Mouse (Mus musculus) frontal cortex, postnatal 25 days (tissue): ENCODE data around the gene Lamtor5.

Experiments
- DNase-seq, 2 experiments: peaks; one replicate each; pipeline ENCODE4 v3.0.0; 2022; ENCODE audit warnings: low spot score in 2 of 2

The Lamtor5 gene

DNA sequence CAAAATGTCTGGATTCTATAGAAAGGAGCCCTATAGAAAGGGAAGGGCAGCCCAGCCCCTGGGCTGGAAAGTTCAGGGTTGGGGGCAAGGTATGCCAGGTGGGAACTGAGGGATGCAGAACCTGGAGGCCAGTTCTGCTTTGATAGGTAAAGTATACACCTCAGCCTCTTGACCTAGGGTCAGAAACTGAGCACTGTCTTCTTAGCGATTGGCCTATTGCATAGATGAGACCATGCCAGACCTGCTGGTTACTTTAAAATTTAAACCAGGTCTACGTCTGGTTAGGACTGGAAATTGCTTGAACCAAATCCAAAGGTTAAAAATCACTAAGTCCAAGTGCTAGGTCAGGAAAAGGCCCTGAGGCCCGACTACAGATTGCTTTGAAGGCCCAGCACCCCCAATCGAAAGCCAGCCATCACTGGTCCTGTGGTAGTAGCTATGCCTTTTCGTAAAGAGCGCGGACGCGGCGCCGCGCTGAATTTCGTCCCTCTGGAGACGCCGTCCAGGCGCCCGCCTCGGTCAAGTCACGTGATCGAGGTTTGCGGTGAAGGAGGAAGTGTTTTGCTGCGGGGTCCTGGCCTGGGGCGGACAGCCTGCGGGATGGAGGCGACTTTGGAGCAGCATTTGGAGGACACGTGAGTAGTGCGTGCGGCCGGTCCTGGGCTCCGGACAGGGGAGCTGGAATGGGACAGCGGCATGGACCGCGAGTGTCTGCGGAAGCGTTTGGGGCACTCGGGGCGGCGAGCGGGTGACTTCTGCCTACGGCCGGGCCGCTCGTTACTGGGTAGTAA is at the start of gene Lamtor5:
Lamtor5 (plus strand) TSS at position 380 of the 791 bp plus-strand sequence.
- peak; percentile 87 to 90 for DNase-seq

DNA sequence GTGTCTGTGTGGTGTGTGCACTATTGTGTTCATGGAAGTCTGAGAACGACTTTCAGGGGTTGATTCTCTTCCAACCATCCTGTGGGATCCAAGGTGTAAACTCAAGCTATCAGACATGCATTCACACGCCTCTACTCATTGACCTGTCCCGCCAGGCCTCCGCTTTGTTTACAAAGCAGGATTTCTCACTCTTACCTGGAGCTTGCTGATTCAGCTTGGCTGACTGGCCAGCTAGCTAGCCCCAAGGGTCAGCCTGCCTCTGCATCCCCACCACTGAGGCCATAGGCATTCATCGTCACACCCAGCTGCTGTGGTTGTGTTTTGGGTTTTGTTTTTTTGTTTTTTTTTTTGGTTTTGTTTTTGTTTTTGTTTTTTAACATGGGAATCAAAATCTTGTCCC is 49.4 kb upstream of the Lamtor5 start:
- no peak for DNase-seq

DNA sequence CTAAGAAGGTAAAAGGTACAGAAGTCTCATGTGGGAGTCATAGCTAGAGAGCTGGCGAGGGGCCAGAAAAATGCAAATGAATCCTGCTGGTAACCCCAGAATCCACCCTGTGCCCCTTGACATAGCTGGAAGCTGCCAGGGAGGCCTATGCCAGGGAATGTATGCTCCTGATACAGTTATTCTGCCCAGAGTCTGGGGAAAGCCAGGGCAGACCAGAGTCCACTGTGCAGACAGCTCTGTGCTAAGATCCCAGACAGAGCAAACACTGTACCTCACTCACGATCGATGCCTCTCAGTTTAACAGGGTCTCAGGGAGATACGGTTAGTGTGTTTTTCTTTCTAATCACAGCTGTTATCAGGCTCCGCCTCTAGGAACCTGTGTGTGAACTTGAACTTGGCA is 48.8 kb upstream of the Lamtor5 start:
- no peak for DNase-seq

DNA sequence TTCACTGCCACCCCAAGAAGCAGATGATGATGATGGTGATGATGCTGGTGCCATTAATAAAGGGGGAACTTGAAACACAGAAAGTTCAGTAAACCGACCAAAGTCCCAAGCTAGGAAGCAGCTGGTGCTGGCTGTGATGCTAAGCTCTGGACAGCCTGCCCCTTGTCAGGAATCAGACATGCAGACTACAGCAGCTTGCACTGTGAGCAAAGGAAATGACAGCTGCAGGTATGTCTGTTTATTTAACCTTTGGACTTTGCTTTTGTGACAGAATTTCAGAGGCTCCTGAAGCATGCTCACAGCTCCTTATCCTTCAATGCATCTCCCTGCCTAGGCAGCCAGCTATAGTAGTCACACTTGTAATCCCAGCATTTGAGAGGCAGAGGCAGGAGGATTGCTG is 48.1 kb upstream of the Lamtor5 start, which contains the start of gene A630076J17Rik:
A630076J17Rik (plus strand) TSS at position 88 of the 400 bp plus-strand sequence.
- DNase-seq, result no peak

GRCm38 (mm10) chr3:107231202-107231601 is 47.5 kb upstream of the Lamtor5 start:
- DNase-seq, result no peak

DNA sequence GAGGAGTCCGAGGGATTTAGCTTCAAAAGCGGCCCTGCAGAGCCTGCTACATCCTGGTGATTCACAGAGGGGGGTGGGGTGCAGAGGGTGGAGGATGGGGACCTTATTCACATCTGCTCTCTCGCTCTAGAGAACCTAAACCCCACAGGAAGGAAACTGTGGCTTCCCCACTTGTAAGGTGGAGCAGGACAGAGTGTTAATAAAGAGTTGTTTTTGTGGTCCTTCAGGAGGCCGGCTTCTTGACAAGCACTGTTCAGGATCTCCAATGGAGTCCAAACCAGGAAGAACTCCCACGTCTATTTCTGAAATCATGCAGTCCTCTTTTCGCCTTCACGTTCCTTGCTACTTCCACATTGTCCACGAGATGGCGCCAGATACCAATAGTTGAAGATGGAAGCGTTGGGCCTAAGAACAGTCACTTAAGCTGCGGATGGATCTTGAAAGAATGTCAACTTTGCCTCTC is 45.3 kb upstream of the Lamtor5 start:
- DNase-seq, result peak; percentile 87 to 88

DNA sequence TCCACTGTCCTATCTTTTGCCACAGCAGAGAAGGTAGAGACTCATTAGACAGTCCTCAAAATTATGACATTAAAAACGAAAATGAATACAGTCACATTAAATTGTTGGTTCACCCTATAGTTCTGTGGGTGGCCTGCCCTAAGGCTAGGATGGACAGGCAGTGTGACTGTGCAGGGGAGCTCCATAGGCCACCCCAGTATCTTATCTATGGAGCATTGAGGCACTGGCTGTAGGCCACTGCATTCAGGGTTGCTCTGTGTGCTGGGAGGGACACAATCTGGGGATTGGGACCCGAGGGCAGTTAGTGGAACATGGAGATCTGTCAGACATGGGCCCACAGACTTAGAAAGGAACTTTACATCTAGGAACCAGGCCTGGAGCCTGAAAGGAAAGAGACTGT is 44.7 kb upstream of the Lamtor5 start:
- DNase-seq, result no peak

- DNase-seq, result no peak
These were observed 40.6 kb upstream of the Lamtor5 start for GRCm38 (mm10) chr3:107238051-107238450.

DNA sequence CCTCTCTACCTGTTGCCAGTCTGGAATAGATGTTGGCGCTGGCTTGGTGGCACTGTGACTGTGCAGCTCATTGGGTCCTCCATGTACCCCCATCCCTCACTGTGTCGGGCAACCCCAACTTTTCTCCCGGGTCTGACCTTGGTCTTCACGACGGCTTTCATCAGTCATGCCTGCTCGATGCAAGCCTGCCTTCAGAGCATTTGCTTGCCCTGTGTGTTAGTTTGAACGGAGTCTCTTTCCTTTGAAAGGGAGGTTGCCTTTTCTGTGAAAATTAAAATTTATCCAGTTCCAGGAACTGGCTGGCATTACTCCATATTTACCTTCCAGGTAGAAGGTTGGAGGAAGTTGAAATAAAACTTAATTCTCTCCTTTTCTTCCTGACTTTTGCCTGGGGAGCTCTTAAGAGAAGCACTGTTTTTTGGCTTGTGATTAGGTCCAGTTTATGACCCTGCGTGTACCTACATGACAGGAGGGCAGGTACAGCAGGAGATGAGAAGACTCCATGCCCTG is 40.1 kb upstream of the Lamtor5 start:
- no peak for DNase-seq

- DNase-seq, result no peak
These were observed 39.1 kb upstream of the Lamtor5 start, which contains the start of gene Prok1 for GRCm38 (mm10) chr3:107239607-107240006. Prok1 (minus strand) TSS chr3:107239707.

GRCm38 (mm10) chr3:107241389-107242094 is 37.1 kb upstream of the Lamtor5 start:
- no peak for DNase-seq

DNA sequence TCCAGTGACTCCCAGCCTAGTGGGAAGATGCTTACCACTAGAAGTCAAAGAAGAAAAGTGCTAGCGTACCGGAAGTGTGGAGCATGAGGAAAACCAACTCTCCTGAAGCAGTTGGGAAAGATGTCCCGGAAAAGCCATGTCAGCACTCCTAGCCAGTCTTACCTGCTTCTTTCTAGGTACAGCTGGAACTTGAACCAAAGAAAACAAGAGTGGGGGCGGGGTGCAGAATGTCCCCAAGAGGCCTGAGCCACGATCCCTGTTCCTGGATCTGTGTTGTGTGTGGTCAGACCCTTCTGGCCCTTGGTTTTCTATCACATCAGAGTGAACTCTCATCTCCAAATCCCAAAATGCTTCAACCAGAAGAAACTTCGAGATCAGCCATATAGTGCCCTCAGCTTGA is 31.8 kb upstream of the Lamtor5 start:
- no peak for DNase-seq

GRCm38 (mm10) chr3:107249042-107249441 is 29.6 kb upstream of the Lamtor5 start:
- DNase-seq, result no peak

GRCm38 (mm10) chr3:107250320-107250719 is 28.3 kb upstream of the Lamtor5 start:
- no peak for DNase-seq

- no peak for DNase-seq
These were observed 26.6 kb upstream of the Lamtor5 start for GRCm38 (mm10) chr3:107252035-107252434.

DNA sequence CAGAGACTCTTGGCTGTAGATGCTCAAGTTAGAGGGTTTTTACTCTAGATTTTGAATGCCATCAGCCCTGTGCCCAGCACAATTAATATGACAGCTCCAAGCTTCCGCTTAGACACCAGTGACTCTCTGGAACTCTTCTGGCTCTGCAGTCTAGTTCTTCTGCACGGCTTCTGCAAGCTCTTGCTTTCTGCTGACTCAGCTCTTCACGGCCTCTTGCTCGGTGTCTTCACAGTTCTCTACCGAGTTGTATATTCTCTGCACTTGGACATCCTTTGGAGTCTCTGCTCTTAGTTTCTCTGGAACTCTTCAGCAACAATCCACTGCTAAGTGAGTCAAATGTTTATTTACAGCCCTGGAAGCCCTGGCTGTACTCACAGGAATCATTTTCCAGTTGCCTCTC is 24.7 kb upstream of the Lamtor5 start:
- DNase-seq, result no peak

DNA sequence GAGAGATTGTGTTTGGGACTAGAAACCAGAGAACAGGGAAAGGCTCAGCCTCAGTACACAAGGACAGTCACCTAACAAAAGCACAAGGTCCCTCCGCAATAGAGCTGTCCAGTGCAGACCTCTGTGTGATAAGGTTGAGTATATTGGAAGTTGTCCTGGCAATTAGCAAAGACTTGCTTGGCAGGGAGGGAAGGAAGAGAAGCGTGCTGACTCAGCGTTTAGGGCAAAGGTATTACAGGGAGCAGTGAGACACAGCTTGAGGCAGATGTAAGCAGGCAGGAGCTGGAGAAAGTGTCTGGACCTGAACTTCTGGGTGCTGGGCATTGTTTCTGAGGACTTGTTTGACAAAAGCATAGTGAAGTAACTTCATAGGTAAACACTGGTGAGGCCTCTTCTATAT is 22.7 kb upstream of the Lamtor5 start:
- no peak for DNase-seq

DNA sequence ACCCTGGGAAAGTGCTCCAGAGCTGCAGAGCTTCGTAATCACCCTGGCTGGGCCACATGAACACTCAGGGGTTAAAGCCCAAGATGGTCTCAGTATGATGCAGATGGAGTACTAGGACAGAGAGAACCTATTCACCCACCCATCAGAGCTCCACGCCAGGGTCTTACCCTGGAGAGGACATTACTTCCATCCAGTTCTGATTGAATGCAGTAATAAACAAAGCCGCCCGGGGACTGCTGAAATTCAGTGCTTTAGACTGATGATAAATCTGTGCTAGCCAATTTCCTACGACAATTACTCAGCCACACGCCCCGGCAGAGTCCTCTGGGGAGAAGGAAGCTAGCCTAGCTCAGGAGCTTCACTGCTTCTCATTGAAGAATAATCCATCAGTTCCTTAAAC is 21.9 kb upstream of the Lamtor5 start:
- DNase-seq, result no peak

DNA sequence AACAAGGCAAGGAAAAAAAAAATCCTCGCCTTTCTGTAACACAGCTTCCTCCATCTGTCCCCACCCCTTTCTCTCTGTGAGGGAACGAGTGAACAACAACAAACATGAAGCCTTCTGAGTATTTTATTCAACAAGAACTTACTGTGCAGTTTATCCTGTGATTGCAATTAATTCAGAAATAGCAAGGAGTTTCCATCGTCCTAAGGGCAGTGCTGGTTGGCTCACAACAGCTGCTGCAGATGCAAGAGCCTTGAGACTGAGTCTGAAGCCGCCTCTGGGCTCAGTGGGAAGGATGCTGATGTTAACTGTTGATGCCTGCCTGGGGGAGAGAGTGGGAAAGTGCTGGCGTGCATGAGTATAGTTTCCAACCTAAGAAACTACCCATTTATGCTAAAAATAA is 20.7 kb upstream of the Lamtor5 start:
- DNase-seq, result no peak

GRCm38 (mm10) chr3:107260956-107261850 is 17.5 kb upstream of the Lamtor5 start:
- peak in 1 of 2 experiments; percentile 29 for DNase-seq

DNA sequence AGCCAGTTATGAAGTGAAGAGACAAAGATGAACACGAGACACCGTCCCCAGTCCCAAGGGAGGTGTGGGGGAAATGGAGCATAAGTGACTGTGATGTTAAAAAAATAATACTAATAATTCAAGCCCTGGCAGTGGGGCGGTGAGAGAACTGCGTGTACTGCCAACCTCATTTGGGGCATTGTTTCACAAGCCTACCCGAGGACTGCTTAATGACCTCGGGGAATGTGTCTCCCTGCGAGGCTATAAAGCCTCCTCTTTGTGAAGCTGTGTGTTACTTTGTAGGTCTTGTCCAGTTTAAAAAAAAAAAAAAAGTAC is 16.9 kb upstream of the Lamtor5 start:
- DNase-seq, result no peak

GRCm38 (mm10) chr3:107266814-107267345 is 11.8 kb upstream of the Lamtor5 start:
- DNase-seq, result no peak
